Mouse (Mus musculus): ENCODE measurements around the gene Wrap53.

Gene Wrap53

DNA sequence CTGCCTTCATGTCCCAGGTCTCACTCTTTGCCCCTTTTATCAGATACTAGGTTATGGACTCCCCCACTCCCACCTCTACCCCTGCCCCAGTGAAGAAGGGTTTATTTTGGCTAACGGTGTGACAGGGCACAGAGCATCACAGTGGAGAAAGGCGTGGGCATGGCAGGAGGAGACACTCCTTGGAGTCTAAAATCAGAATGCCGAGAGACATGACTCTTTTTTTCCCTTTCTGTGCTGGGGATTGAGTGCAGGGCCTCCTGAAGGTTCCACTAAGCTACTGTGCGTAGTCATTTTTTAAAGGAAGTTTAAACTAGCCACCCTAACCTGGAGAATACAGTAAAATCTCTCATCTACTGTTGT lies 52.0 kb downstream of the Wrap53 start:
- no peak for DNase-seq

DNA sequence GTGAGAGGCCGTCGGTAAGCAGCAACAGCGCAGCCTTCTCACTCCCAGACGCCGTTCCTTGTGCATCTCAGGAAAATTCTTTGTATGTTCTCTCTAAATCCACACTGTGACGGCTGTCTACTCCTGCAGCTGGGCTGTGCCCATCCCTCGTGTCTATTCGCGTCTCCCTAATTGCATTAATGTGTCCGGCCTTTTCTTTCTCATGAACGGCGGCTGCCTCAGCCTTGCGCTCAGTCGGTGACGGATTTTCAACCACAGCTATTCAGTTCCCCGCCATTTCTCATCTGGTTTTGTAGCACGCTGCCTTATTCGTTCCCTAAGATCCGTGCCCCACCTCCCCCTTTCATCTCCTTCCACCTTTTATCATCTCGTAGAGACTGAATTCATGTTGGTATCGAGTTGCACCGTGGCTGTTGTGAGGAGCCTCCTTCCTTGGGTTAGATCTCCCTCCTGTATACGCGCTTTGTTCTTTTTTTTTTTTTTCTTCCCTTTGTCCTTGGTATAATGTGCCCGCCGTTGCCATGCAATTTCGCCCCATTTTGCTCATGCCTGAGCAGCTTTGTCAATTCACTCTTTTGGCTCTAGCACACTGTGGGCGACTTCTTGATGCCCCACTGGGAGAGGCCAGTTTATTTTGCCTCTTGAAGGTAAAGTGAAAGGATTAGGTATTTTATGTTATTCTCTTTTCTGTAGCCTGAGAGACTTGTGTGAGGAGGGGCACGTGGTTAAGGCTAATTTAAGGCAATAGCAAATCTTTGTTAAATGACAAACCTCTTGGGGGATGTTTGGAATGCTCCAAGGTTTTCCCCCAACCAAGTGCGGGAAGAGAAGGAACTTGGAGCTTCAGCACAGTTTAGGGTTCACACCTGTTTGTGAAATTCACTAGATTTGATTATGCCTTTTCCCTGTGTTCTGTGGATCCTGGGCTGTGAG lies 52.7 kb downstream of the Wrap53 start:
- DNase-seq: no peak

DNA sequence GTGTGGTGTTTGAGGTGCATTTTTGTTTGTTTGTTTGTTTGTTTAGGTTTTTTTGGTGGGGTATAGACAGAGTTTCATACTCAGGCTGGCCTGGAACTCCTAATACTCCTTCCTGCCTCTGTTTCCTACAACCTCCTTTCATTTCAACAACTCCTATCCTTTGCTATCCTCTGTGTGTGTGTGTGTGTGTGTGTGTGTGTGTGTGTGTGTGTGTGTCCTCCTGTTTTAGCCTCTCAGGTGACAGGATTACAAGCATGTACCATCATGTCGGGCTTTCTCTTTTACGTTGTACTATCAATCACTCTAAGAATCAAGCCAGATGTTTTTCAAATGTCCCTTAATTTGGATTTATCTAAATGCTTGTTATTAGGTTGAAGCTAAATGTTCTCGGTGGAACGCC lies 53.4 kb downstream of the Wrap53 start:
- DNase-seq: no peak

DNA sequence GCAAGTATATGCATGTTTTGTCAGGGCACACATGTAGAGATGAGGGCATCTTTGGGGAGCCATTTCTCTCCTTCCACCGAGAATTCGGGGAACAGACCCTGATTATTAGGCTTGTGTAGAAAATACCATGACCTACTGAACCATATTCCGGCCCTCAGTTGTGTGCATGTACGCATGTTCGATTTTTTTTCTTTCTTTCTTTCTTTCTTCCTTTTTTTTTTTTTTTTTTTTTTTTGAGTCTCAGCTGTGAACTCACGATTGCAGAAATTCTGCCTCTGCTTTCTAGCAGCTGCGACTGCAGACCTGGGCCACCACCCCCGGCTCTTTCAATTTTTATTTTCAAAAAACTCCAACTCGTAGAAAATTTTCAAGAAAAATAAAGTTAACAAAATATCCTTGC lies 54.4 kb downstream of the Wrap53 start:
- DNase-seq: no peak

DNA sequence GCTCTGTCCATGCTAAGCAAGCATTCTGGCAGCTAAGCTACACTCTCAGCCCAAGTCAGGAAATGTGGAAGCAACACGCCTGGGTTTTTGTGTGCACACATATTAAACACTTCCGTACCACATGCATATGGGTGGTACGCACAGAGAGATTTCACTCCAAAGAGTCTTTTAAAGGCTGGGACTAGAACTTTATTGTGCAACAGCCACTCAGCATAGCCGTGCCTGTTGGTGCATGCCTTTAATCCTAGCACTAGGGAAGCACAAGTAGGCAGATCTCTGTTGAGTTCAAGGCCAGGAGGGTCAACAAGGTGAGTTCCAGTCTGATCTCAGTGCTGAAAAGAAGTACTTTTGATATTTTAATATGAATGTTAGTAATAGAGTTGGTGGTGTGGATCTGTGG lies 56.4 kb downstream of the Wrap53 start:
- no peak for DNase-seq

DNA sequence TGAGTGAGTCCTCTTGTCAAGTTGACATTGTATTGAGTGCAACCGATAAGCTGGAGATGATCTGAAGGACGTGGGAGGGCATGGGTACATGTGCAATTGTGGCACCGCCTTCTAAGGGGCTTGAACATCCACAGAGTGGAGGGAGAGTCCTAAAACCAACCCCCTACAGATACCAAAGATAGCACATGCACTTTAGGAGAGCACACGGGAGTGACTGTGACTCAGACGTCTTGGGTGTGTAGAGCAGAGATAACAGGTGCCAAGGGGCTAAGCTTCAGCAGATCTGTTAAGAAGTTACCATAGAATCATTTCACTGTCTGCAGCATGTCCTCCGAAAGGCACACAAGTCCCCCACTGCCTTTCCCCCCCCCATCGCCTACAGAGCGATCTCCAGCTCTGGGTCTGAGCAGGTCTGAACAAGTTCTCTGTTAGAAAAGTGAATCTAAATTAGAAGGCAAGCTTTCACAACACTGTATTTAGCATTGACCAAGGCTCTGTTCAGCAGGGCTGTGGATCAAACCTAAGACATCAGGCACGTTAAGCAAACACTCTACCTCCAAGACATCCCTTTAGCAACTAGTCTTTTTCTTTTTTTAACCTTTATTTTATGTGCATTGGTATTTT lies 58.4 kb downstream of the Wrap53 start:
- no peak for DNase-seq

DNA sequence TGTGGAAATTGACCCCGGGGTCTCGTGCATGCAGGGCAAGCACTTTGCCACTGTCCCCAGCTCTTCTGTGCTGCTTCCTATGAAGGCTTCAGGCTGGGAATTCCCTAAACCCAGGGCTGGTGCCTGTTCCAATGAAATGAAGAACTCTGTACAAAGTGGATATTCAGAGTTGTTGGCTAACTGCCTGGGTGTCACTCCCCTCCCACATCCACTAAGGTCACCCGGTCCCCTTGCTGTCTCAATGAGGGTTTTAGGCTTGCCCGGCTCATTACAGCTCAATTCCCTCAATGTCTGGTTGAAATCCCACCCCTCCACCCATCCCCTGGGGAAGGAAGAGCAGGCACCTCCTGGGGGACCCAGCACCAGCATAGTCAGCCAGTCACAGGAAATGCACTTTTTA lies 60.1 kb downstream of the Wrap53 start:
- DNase-seq: no peak

DNA sequence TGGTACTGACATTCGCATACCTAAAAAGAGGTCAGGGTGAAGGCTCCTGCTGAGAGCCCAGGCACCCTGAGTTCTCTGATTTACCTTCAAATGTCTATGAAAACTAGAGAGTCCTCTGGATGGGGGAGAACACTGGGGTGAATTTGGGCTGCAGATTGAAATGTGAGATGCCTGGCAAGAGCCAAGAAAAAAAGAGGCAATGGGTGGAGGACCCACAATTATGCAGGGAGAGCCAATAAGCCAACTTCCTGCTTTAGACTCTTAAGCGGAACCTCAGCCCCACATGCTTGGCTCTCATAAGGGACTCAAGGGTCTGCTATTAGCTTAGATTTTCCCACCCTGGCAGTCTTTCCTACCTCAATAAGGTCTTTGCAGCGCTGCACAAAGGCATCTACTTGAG lies 63.4 kb downstream of the Wrap53 start:
- no peak for DNase-seq

DNA sequence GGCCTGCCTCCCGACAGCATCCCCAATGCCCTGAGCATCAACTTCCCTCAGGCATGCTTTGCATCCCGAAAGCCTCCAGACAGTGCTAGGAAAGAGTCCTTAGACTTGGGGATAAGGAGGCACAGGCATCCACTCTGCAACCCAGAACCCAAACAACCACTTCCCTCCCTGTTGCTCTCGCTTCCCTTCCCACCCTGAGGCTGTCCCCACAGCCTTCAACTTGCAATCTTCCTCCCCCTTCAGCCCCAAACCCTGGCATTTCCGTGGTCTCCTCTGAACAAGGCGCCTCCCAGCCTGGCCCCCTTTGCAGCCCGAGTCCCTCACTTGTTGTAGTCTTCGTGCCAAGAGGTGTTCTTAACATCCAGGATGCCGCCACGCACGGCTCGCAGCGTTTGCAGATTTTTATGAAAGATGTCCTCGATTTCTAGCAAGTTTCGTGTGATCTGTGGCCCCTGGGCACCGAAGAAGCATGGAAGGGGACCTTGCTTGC lies 63.9 kb downstream of the Wrap53 start:
- DNase-seq: no peak

DNA sequence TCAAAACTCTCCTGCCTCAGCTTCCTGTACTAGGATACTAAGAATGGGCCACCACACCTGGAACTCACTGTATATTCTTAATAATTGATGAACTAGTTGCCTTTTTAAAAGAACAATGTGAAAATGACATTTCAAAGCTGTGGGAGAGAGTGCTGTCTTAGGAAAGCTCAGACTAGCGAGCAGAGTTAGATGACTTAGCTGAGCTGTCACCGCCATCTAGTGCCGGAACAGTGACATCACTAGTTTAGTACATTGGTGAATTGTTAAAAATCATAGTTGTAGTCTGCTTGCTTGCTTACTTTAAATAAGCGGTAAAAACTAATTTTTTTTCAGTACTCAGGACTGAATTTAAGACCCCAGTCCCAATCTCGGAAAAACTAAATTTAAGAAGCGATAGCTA lies 66.2 kb downstream of the Wrap53 start:
- DNase-seq: peak; percentile 56
